Mouse (Mus musculus) ES-E14 (cell line): ENCODE data around the gene Calml4.

Experiments
- CHD2 ChIP-seq: IDR thresholded peaks from 2 replicates; pipeline ENCODE4 v1.6.1; 2014; ENCODE audit warnings: mild to moderate bottlenecking, low read depth, low read length, inconsistent platforms
- HCFC1 ChIP-seq: IDR thresholded peaks from 2 replicates; pipeline ENCODE4 v1.6.1; 2012; ENCODE audit warnings: low read length, inconsistent platforms, borderline replicate concordance; ENCODE audit not compliant: insufficient read depth
- ZC3H11A ChIP-seq: IDR thresholded peaks from 2 replicates; pipeline ENCODE4 v1.6.1; 2012; ENCODE audit warnings: low read depth, mild to moderate bottlenecking, inconsistent platforms, low read length, borderline replicate concordance
- ZNF384 ChIP-seq: IDR thresholded peaks from 2 replicates; pipeline ENCODE4 v1.6.1; 2012; ENCODE audit warnings: low read depth, low read length, inconsistent platforms

DNA sequence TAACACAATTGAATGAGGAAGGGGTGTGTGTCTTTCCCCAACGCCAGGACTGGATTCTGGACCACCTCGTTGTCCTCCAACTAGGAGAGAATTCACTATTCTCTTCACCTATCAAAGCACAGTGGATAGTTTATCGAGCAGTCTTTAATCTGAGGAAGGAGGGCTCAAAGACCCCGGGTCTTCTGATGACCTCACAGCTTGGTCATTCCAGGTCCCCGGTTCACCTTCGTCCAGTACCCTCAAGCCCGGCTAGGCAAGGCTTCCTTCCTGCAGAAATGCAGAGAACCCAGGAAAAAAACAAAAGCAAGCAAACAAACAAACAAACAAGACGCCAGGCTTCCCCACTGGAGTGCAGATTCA lies 19.8 kb upstream of the Calml4 start:
- no peak for TF ChIP-seq CHD2
- no peak for TF ChIP-seq ZNF384
- TF ChIP-seq HCFC1: no peak
- no peak for TF ChIP-seq ZC3H11A
